23 mouse cellular contexts compared by ENCODE assay signal in the genomic region with DNA sequence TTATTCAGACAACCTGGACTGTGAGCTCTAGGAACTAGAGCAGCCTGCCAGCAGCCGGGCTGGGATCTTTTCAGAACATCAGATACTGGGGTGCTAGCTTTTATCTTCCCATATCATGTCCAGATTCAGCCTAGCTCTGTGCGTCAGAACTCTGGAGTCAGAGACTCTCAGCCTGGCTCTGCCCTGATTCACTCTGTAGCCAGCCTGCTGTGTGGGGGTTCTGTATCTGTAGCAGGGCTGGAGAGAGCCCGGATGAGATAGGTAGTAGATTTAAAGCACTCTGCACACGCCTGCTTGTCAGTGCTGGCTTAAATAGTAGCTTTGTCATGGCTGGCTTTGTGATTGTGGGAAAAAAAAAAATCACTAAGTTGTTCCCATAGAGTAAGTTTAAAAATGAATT. TPM values are rescaled to one million over a fixed set of nuclear protein-coding genes. Genes with fewer than 3 reads are reported as not detected.
A peak's percentile ranks its signal among the peaks of the same experiment; 100 is the strongest.
DNase-seq lines count a peak whose midpoint lies in the region; ATAC-seq and TF ChIP-seq lines count a peak whose summit lies in the region.
"Had no signal": no experiment of that assay in that cellular context is flagged by ENCODE, and none has a peak within 500 bp of the region (broad histone marks: within the 10 kb centered on the region; RNA-seq: fewer than 3 reads in every experiment).

No protein-coding gene starts in this region.

- H3K27me3 ChIP-seq in midbrain, embryonic 14.5 days (ENCODE audit: control insufficient read depth, insufficient read depth, low read length) = no peaks in the 10 kb centered on the region
- no peaks in the 10 kb centered on the region for H3K27me3 ChIP-seq in midbrain, embryonic 13.5 days
- H3K27me3 ChIP-seq: embryonic facial prominence, embryonic 15.5 days; megakaryocyte, embryonic 14.5 days had no signal

- no peak overlapping the region for H3K4me3 ChIP-seq in layer of hippocampus, adult 2 months
- H3K4me3 ChIP-seq in midbrain, embryonic 14.5 days (replicated peaks; ENCODE audit: low read depth, low read length) = no peak overlapping the region
- H3K4me3 ChIP-seq in midbrain, embryonic 13.5 days (replicated peaks) = no peak overlapping the region
- H3K4me3 ChIP-seq: embryonic facial prominence, embryonic 15.5 days; gastrocnemius, adult 2 months; limb, embryonic 10.5 days; megakaryocyte, embryonic 14.5 days had no signal

- no peak for TF ChIP-seq POLR2A in brain, embryonic 14.5 days (IDR thresholded peaks at IDR 0.05; ENCODE audit: borderline replicate concordance, extremely low read depth, insufficient read depth, insufficient read length, poor library complexity, severe bottlenecking)

- DNase-seq in frontal cortex, postnatal 14 days (ENCODE audit: low spot score in 2 of 2) = no peak
- DNase-seq in layer of hippocampus, adult 9-11 months = peak; percentile 5
- no peak for DNase-seq in layer of hippocampus, adult 2 months (ENCODE audit: low spot score in 2 of 2)
- DNase-seq in midbrain, embryonic 14.5 days = peak; percentile 13
- DNase-seq in brain, embryonic 14.5 days (ENCODE audit: low read depth) = peak; percentile 12
- DNase-seq: adrenal gland, postnatal 14 days; cerebellum, adult 9-10 months; gastrocnemius, adult 2 months; heart, postnatal 4 days; kidney, adult 18-20 months; kidney, postnatal 10 days; liver, postnatal 0 days had no signal

- TF ChIP-seq CTCF in layer of hippocampus, adult 2 months (conservative IDR thresholded peaks at IDR 0.05) = no peak
- no peak for TF ChIP-seq CTCF in brain, embryonic 14.5 days (IDR thresholded peaks at IDR 0.05; ENCODE audit: borderline replicate concordance, extremely low read depth, insufficient read depth, insufficient read length)

- no peaks in the 10 kb centered on the region for H3K4me1 ChIP-seq in midbrain, embryonic 14.5 days (ENCODE audit: control insufficient read depth, insufficient read depth, low read length)
- no peaks in the 10 kb centered on the region for H3K4me1 ChIP-seq in midbrain, embryonic 13.5 days (replicated peaks)
- H3K4me1 ChIP-seq: embryonic facial prominence, embryonic 15.5 days; megakaryocyte, embryonic 14.5 days had no signal

- WGBS in midbrain, embryonic 14.5 days = 28% methylated on average over 4 of the region's 4 CpGs
- 33% methylated on average over 4 of the region's 4 CpGs for WGBS in midbrain, embryonic 13.5 days

- H3K9ac ChIP-seq in midbrain, embryonic 14.5 days (replicated peaks; ENCODE audit: low read length) = no peak overlapping the region
- no peak overlapping the region for H3K9ac ChIP-seq in midbrain, embryonic 13.5 days (replicated peaks)
- H3K9ac ChIP-seq: embryonic facial prominence, embryonic 15.5 days; hindbrain, embryonic 14.5 days; liver, postnatal 0 days had no signal

- peak; percentile 84 for ATAC-seq in frontal cortex, adult (ENCODE audit: low TSS enrichment)
- no peak for ATAC-seq in midbrain, embryonic 14.5 days (ENCODE audit: low FRiP score, low TSS enrichment)
- no peak for ATAC-seq in midbrain, embryonic 13.5 days
- ATAC-seq: CD4-positive, CD25-positive, alpha-beta regulatory T cell, adult 4 months; inflammation-experienced regulatory T-cells, adult 6 months; liver, postnatal 0 days had no signal

- no peak overlapping the region for H3K4me2 ChIP-seq in midbrain, embryonic 14.5 days (ENCODE audit: low read length)
- no peak overlapping the region for H3K4me2 ChIP-seq in midbrain, embryonic 13.5 days (replicated peaks)
- H3K4me2 ChIP-seq: embryonic facial prominence, embryonic 15.5 days; hindbrain, embryonic 14.5 days had no signal

- no peaks in the 10 kb centered on the region for H3K9me3 ChIP-seq in midbrain, embryonic 14.5 days (ENCODE audit: control insufficient read depth, low read length)
- 0 out of 2 replicates have a peak, but pooled peaks cover 4% of the 10 kb centered on the region for H3K9me3 ChIP-seq in midbrain, embryonic 13.5 days
- H3K9me3 ChIP-seq: embryonic facial prominence, embryonic 15.5 days; limb, embryonic 10.5 days had no signal

- no peaks in the 10 kb centered on the region for H3K36me3 ChIP-seq in midbrain, embryonic 14.5 days (ENCODE audit: control insufficient read depth, insufficient read depth, low read length)
- H3K36me3 ChIP-seq in midbrain, embryonic 13.5 days = no peaks in the 10 kb centered on the region
- H3K36me3 ChIP-seq: embryonic facial prominence, embryonic 15.5 days; limb, embryonic 10.5 days had no signal

- no peak overlapping the region for H3K27ac ChIP-seq in layer of hippocampus, adult 2 months
- H3K27ac ChIP-seq in midbrain, embryonic 14.5 days (replicated peaks; ENCODE audit: low read depth, low read length) = no peak overlapping the region
- H3K27ac ChIP-seq in midbrain, embryonic 13.5 days = no peak overlapping the region
- H3K27ac ChIP-seq: embryonic facial prominence, embryonic 15.5 days; gastrocnemius, adult 2 months; hindbrain, embryonic 14.5 days; limb, embryonic 10.5 days had no signal

RNA-seq across cellular contexts. Expression of a gene that starts 46.0 kb away (rescaled TPM):
- total RNA-seq in layer of hippocampus, adult 2 months (2021) = 10 to 100 TPM; 36.5 to 39.2 TPM
- 34.2 and 46.4 TPM in 2 replicates for polyA plus RNA-seq in midbrain, embryonic 14.5 days (2014; fragmentation: Nextera tagmentation; extraction: Ambion mirVana)
- 45.8 and 46.9 TPM in 2 replicates for polyA plus RNA-seq in midbrain, embryonic 13.5 days (2015; fragmentation: Nextera tagmentation; extraction: Ambion mirVana)
- polyA plus RNA-seq in brain, embryonic 14.5 days (2012; rRNA removed) = 31.6 and 35.3 TPM in 2 replicates

RNA-seq across cellular contexts. Expression of a gene that starts 51.9 kb away (rescaled TPM):
- total RNA-seq in layer of hippocampus, adult 2 months (2021) = 1 to 10 TPM; 2.0 to 2.5 TPM
- polyA plus RNA-seq in midbrain, embryonic 14.5 days (2014; fragmentation: Nextera tagmentation; extraction: Ambion mirVana) = 3.8 and 3.9 TPM in 2 replicates
- polyA plus RNA-seq in midbrain, embryonic 13.5 days (2015; fragmentation: Nextera tagmentation; extraction: Ambion mirVana) = 2.7 and 3.8 TPM in 2 replicates
- 4.4 and 4.7 TPM in 2 replicates for polyA plus RNA-seq in brain, embryonic 14.5 days (2012; rRNA removed)
- total RNA-seq: gastrocnemius, adult 2 months; heart, postnatal 4 days; liver, adult 2 months; monocyte, adult 5-6 weeks; neutrophil, adult 5-6 weeks had no signal
- polyA plus RNA-seq: CD4-positive, CD25-positive, alpha-beta regulatory T cell, adult 4 months; inflammation-experienced regulatory T-cells, adult 6 months; liver, adult 2 months; liver, postnatal 0 days had no signal

Comparison
In these comparisons a context has a peak if more than half of its experiments do, and no peak if none do; other contexts are left out.
1. DNase-seq: peak in layer of hippocampus, adult 9-11 months (single experiment), midbrain, embryonic 14.5 days (single experiment) and brain, embryonic 14.5 days (single experiment); none in frontal cortex, postnatal 14 days (0 of 2) and layer of hippocampus, adult 2 months (0 of 2).